Mouse (Mus musculus) midbrain, embryonic 15.5 days (tissue): ENCODE results near the gene Satb1. TPM values are rescaled to one million over a fixed set of nuclear protein-coding genes. Genes with fewer than 3 reads are reported as not detected.
A peak's percentile ranks its signal among the peaks of the same experiment; 100 is the strongest.

Experiments
- ATAC-seq: fragments of 200-750 bp; cut with Nextera tagmentation; replicated peaks from 2 replicates; pipeline ENCODE4 v1.8.0; 2017; ENCODE audit warnings: moderate TSS enrichment
- H3K27ac ChIP-seq: fragments of 300-500 bp; sonication (generic); 2 replicates; pipeline ENCODE4 v1.5.1; 2015; ENCODE audit warnings: mild to moderate bottlenecking, inconsistent platforms
- H3K27me3 ChIP-seq: fragments of 300-500 bp; sonication (generic); replicated peaks from 2 replicates; pipeline ENCODE4 v1.6.1; 2015; ENCODE audit warnings: inconsistent platforms
- H3K36me3 ChIP-seq: fragments of 300-500 bp; sonication (generic); replicated peaks from 2 replicates; pipeline ENCODE4 v1.6.1; 2015; ENCODE audit warnings: inconsistent platforms
- H3K4me1 ChIP-seq: fragments of 300-500 bp; sonication (generic); 2 replicates; pipeline ENCODE4 v1.6.1; 2015; ENCODE audit warnings: inconsistent platforms
- H3K4me2 ChIP-seq: fragments of 300-500 bp; sonication (generic); 2 replicates; pipeline ENCODE4 v1.6.1; 2015; ENCODE audit warnings: inconsistent platforms, mild to moderate bottlenecking, moderate library complexity
- H3K4me3 ChIP-seq: fragments of 300-500 bp; sonication (generic); 2 replicates; pipeline ENCODE4 v1.5.1; 2015; ENCODE audit warnings: mild to moderate bottlenecking, inconsistent platforms
- H3K9ac ChIP-seq: fragments of 300-500 bp; sonication (generic); 2 replicates; pipeline ENCODE4 v1.6.1; 2015; ENCODE audit warnings: mild to moderate bottlenecking, inconsistent platforms
- H3K9me3 ChIP-seq: fragments of 300-500 bp; sonication (generic); 2 replicates; pipeline ENCODE4 v1.6.1; 2016; ENCODE audit warnings: inconsistent platforms
- WGBS: fragments of 180-500 bp; shearing (Covaris S2); methylation state at CpG from one replicate; pipeline ENCODE4 v1.1.7; 2015; ENCODE audit warnings: mixed read lengths; 5-methylcytosine and 5-hydroxymethylcytosine counted together
- polyA plus RNA-seq: library from polyadenylated mRNA; unstranded; fragments of >200 nt; fragmentation: Nextera tagmentation; extraction: Ambion mirVana; gene quantifications from 2 replicates; pipeline ENCODE4 v1.2.1, GENCODE M21; 2015

Satb1 gene
- polyA plus RNA-seq, 1 experiment from 2014 or later, result 21.5 TPM

DNA sequence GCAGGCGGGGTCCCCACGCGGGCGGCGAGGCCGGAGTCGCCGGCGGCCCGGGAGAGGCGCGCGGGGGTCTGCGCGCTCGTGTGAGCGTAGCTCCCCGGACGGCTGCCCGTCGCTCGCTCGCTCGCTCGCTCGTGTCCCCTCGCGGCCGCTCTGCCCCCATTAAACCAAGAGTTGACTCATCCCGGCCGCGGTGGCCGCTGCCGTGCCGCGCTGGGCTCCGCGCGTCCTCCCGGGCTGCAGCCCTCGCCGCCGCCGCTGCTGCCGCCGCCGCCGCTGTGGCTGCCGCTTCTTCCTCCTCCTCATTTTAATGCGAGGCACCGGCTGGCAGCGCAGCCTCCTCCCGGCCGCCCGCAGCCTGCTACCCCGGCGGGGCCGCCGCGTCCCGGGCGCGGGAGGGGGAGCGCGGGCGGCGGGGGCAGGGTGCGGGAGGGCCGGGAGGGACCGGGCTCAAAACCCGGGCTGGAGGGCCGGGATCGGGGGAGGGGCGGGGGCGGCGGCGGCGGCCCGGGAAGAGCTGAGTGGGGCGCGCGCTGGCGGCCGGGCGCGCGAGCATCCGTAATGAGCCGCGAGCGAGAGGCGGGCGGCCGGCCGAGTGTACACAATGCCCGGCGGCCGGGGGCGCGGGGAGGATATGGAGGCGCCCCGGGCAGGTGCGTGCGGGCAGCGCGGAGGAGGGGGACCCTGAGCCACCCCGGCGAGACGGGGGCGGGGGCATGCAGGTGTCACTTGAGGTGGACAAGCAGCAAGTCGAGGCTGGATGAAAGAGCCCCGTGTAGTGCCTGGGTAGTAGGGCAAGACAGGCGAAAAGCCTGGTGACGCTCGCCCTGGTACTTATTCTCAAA lies 19.9 kb downstream of the Satb1 start:
- Histone ChIP-seq H3K9me3 (no peaks in the 10 kb centered on the region), H3K27ac (peak overlapping the region; percentile 94), H3K9ac (peak overlapping the region; percentile 77), H3K36me3 (no peaks in the 10 kb centered on the region), H3K4me2 (peak overlapping the region; percentile 79), H3K4me3 (peak overlapping the region; percentile 99), H3K27me3 (no peaks in the 10 kb centered on the region), H3K4me1 (peaks cover 16% of the 10 kb centered on the region; the same call in 1 of the 2 replicates)
- WGBS, result under 1% methylated on average over 98 of the region's 115 CpGs
- ATAC-seq, result peak; percentile 90

GRCm38 (mm10) chr17:51812261-51812941 lies 20.7 kb downstream of the Satb1 start:
- WGBS, result 1% methylated on average over 37 of the region's 48 CpGs
- Histone ChIP-seq H3K27me3 (no peaks in the 10 kb centered on the region), H3K9me3 (no peaks in the 10 kb centered on the region), H3K36me3 (no peaks in the 10 kb centered on the region), H3K4me1 (peaks cover 19% of the 10 kb centered on the region), H3K4me3 (peak overlapping the region; percentile 99), H3K4me2 (peak overlapping the region; percentile 79), H3K9ac (peak overlapping the region; percentile 77), H3K27ac (peak overlapping the region; percentile 94)
- ATAC-seq, result peak; percentile 68

- no peaks in the 10 kb centered on the region for H3K36me3 ChIP-seq
- ATAC-seq, result peak; percentile 2; the same call in 1 of the 2 replicates
- WGBS, result 2% methylated on average over 11 of the region's 11 CpGs
- H3K27ac ChIP-seq, result peak overlapping the region; percentile 94
- no peaks in the 10 kb centered on the region for H3K9me3 ChIP-seq
- peak overlapping the region; percentile 99 for H3K4me3 ChIP-seq
- H3K9ac ChIP-seq, result peak overlapping the region; percentile 77
- peak overlapping the region; percentile 79 for H3K4me2 ChIP-seq
- H3K4me1 ChIP-seq, result peaks cover 23% of the 10 kb centered on the region
- H3K27me3 ChIP-seq, result no peaks in the 10 kb centered on the region
Observed at GRCm38 (mm10) chr17:51811911-51812260, 21.2 kb downstream of the Satb1 start.

DNA sequence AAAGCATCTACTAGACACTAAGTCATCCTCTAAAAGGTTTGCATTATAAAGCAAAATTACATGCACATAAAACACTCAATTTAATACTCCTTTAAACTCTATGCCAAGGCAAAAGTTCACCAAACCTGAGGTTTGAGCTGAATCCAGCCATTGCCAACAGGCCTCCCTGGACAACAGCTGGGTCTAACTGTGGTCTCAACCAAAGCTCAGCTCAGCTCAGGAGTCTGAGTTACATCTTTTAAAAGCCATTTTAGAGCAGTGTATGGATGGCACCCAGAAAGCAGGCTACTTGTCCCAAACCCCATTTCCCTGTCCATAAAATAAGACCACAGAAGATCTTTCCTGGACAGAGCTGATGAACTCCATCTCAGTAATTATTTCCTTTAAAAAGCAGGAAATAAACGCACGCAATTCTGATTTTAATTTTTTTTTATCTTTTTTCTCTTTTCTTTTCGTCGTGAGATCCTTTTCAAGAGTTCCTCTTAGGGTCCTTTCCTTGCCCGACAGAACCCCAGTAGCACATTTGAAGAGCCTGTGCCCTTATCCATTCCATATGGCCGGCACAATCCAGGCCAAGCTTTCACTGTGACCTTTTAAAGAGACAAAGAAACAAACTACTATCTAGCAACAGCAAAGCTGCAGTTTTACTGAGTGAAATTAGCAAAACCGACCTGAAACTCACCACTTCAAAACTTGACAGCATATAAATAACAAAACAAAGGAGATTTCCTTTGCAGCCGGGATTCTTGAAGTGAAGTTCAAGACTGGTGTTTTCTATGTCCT lies 21.8 kb downstream of the Satb1 start:
- H3K9ac ChIP-seq, result peak overlapping the region; percentile 77
- H3K4me1 ChIP-seq, result peaks cover 26% of the 10 kb centered on the region
- peak overlapping the region; percentile 94 for H3K27ac ChIP-seq
- no peaks in the 10 kb centered on the region for H3K36me3 ChIP-seq
- ATAC-seq, result no peak
- H3K27me3 ChIP-seq, result no peaks in the 10 kb centered on the region
- 4% methylated on average over 8 of the region's 8 CpGs for whole genome bisulfite sequencing
- H3K4me3 ChIP-seq, result peak overlapping the region; percentile 99
- H3K9me3 ChIP-seq, result no peaks in the 10 kb centered on the region
- H3K4me2 ChIP-seq, result peak overlapping the region; percentile 79

GRCm38 (mm10) chr17:51807429-51807828 lies 25.7 kb downstream of the Satb1 start:
- H3K9me3 ChIP-seq, result no peaks in the 10 kb centered on the region
- H3K4me1 ChIP-seq, result peaks cover 29% of the 10 kb centered on the region
- no peak overlapping the region for H3K27ac ChIP-seq
- H3K9ac ChIP-seq, result no peak overlapping the region
- H3K4me3 ChIP-seq, result no peak overlapping the region
- WGBS, result 47% methylated on average over 5 of the region's 5 CpGs
- no peaks in the 10 kb centered on the region for H3K27me3 ChIP-seq
- no peaks in the 10 kb centered on the region for H3K36me3 ChIP-seq
- no peak overlapping the region for H3K4me2 ChIP-seq
- ATAC-seq, result no peak

DNA sequence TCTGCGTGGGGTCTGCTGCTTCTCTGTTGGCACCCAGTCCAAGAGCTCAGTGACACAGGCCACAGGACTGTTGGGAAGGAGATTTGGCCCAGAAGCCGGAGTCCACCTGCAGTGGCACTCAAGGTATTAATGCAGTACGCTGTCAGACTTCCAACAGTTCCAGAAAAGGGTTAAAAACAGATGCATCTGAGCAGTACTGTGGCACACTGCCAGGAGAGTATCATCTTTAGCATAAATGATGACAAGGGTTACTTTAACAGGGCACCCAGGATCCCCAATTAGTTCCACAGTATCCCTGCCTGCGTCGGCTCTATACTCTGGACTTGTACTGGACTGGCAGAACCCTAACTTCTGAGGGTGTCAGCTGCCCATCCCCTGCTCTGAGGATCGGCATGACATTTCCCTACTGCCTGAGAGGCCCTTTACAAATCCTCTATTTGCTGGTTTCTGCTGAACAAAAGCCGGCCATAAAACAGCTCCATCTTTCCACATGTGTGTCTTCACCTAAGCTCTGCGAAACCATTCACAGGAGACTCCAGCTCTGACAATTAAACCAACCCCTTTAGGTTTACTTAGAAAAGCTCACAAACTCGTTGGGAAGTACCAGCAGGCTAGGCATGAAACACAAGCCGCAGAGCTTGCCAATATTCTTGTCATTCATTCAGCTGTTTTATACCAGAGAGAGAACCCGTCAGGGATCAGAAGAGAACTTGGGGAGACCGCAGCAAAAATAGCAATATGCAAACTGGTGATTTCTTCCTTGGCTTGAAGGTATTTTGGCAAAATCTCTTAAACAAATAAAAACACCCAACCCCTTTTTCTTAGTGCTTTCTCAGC lies 26.7 kb downstream of the Satb1 start:
- Histone ChIP-seq H3K27me3 (no peaks in the 10 kb centered on the region), H3K4me1 (peaks cover 27% of the 10 kb centered on the region), H3K36me3 (no peaks in the 10 kb centered on the region), H3K9ac (no peak overlapping the region), H3K4me2 (no peak overlapping the region), H3K27ac (0 out of 2 replicates have a peak overlapping the region, but pooled peaks have one; percentile 5), H3K4me3 (no peak overlapping the region), H3K9me3 (no peaks in the 10 kb centered on the region)
- 63% methylated on average over 12 of the region's 12 CpGs for WGBS
- ATAC-seq, result no peak

DNA sequence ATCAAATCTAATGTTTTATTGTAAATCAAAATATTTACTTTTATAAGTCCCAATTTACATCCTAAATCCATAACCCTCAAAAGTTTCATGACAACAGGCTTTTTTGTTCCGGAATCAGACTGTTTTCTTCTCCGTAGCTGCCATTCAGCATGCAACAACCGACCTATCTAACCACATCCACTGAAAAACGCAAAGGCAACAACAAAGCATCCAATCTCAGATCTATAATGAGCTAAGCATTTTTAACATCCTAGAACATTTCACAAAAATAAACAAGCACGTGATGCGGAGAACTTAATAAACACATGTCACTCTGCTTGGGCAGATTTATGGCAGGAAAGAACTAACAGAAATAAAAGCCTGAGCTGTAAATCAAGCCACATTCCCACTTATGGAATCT lies 32.9 kb downstream of the Satb1 start:
- no peak overlapping the region for H3K27ac ChIP-seq
- 81% methylated on average over 6 of the region's 6 CpGs for WGBS

GRCm38 (mm10) chr17:51796459-51796858 lies 36.6 kb downstream of the Satb1 start:
- Histone ChIP-seq H3K36me3 (no peaks in the 10 kb centered on the region), H3K4me2 (no peak overlapping the region), H3K9me3 (no peaks in the 10 kb centered on the region), H3K27me3 (no peaks in the 10 kb centered on the region), H3K27ac (no peak overlapping the region), H3K4me3 (no peak overlapping the region), H3K9ac (no peak overlapping the region), H3K4me1 (no peaks in the 10 kb centered on the region)
- no peak for ATAC-seq
- WGBS, result 94% methylated on average over 5 of the region's 5 CpGs

More for the DNA sequence above, 32.9 kb downstream of the Satb1 start:
- H3K4me1 ChIP-seq, result no peaks in the 10 kb centered on the region
- H3K4me2 ChIP-seq, result no peak overlapping the region
- ATAC-seq, result no peak
- no peak overlapping the region for H3K9ac ChIP-seq
- no peaks in the 10 kb centered on the region for H3K36me3 ChIP-seq
- H3K27me3 ChIP-seq, result no peaks in the 10 kb centered on the region
- H3K9me3 ChIP-seq, result no peaks in the 10 kb centered on the region
- H3K4me3 ChIP-seq, result no peak overlapping the region

DNA sequence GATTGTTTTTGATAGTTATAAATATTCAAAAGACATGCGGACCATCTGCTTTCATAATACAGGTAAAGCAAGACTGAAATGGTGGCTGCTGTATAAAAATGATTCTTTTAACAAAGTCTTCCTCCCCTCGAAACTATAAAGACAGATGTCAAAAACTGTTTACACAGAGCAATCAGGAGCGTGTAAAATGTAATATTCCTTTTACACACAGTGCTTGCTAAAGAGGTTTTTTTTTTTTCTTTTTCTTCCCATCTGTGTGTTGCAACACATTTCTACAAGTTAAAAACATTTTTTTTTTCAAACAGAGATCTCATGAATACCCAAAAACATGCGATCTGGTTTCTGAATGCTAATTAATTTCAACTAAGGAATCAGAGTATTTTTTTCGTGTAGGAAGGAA lies 41.9 kb downstream of the Satb1 start:
- no peaks in the 10 kb centered on the region for H3K27me3 ChIP-seq
- ATAC-seq, result peak; percentile 25; the same call in 1 of the 2 replicates

DNA sequence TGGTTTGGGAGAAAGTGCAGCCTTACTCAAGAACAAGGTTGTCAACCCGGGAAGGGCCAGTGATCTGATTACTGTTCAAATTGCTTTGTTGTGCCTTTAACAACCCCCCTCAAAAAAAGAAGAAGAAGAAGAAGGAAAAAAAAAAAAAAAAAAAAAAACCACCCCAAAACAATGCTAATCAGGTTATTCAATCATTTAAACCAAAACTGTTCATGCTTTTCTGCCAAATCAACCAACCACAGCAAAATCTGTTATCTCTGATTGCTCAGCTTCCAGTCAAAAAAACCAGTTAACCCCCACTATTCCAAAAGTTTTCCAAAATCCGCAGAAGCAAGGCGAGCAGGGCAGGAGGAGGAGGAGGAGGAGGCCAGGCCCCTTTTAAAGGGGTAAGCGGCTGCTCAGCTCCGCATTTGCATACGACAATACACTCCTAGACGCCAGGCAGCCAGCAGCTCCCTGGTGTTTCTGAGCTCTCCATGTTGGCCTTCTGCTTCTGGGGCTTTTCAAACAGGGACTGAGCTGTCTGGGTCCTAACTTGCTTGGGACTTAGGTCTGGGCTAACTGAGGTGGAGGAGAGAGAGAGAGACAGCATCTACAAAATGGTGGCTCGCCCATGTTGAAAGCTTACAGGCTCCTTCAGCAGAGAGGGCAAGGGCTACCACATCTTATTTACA lies 42.6 kb downstream of the Satb1 start:
- Histone ChIP-seq H3K4me1 (peaks cover 12% of the 10 kb centered on the region), H3K4me2 (peak overlapping the region; percentile 36), H3K9me3 (no peaks in the 10 kb centered on the region), H3K36me3 (no peaks in the 10 kb centered on the region), H3K4me3 (no peak overlapping the region), H3K9ac (no peak overlapping the region), H3K27me3 (no peaks in the 10 kb centered on the region), H3K27ac (peak overlapping the region; percentile 74)
- peak; percentile 83 for ATAC-seq
- 8% methylated on average over 8 of the region's 8 CpGs for WGBS

More for the DNA sequence above, 41.9 kb downstream of the Satb1 start:
- Histone ChIP-seq H3K4me2 (no peak overlapping the region; the same call in 1 of the 2 replicates), H3K4me1 (peaks cover 12% of the 10 kb centered on the region), H3K9ac (no peak overlapping the region), H3K36me3 (no peaks in the 10 kb centered on the region), H3K4me3 (no peak overlapping the region), H3K27ac (0 out of 2 replicates have a peak overlapping the region, but pooled peaks have one; percentile 74), H3K9me3 (no peaks in the 10 kb centered on the region)
- 41% methylated on average over 5 of the region's 5 CpGs for WGBS

- H3K9ac ChIP-seq, result no peak overlapping the region
- no peak overlapping the region for H3K4me2 ChIP-seq
- H3K27ac ChIP-seq, result no peak overlapping the region
- no peaks in the 10 kb centered on the region for H3K27me3 ChIP-seq
- peaks cover 12% of the 10 kb centered on the region for H3K4me1 ChIP-seq
- no peak overlapping the region for H3K4me3 ChIP-seq
- H3K9me3 ChIP-seq, result no peaks in the 10 kb centered on the region
- WGBS, result 44% methylated on average over 6 of the region's 6 CpGs
- no peak for ATAC-seq
- no peaks in the 10 kb centered on the region for H3K36me3 ChIP-seq
Observed at GRCm38 (mm10) chr17:51789777-51790176, 43.3 kb downstream of the Satb1 start.
